Mouse (Mus musculus): ENCODE results near the gene Tbx2.

Gene Tbx2

DNA sequence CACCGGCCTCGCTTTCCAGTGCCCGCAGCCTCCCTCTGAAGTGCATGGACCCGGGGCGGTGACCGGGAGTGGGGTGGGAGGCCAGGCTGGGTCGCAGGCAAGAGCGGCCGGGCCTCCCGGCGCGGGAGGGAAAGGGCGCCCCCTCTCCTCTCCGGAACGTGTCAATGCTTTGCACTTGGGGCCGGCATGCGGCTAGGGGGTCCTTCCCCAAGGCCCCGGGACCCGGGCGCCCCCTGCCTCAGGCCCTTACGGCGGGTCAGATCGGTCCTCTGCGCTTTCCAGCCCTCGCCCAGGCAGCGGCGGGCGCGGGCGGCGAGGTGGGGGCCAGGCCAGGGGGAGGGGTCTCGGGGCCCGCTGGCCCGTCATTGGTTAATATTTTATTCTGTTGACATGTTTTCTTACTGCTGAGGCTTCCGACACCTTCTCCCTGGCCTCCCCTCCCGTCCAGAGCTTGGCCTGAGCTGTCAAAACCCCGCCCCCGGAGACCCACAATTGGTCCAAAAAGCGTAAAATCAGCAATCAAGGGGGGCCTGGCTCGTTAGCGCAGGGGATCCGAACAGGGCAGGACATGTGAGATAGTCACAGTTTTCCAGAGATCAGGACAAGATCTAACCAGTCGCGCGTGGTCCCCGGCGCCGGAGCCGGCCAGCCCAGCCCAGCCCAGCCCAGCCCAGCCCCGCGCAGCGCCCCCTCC is at the start of gene Tbx2:
Gene Tbx2, plus strand, starts transcription at position 321 of the 694 bp plus-strand sequence.
- DNase-seq (ENCODE audit: low read depth, low spot score), result no peak

DNA sequence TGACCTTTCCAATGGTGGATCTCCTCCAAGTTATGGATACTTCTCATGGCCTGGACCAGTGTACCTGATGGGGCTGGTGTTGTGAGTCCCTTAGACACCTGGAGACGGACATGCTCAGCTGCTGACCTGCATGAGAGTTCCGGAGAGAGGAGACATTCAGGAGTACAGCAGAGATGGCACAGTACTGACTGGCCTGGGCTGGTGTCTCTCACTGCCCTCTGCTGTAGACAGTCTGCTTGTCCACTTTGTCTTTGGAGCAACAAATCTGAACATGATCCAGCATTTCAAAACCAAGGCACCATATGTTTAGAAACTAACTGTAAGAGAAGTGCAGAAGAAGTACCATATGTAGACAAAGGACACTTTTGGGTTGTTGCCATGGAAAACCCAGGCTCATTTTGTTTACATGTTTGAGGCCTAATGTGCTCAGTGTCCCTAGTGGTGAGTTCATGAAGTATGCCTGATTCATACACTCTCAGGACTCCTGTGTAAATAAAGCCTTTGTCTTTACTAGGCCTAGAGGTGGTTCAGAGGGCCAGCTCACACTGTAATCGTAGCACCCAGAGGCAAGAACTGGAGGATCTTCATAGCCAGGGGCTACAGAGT is 46.1 kb upstream of the Tbx2 start:
- no peak for DNase-seq (ENCODE audit: low read depth, low spot score)

DNA sequence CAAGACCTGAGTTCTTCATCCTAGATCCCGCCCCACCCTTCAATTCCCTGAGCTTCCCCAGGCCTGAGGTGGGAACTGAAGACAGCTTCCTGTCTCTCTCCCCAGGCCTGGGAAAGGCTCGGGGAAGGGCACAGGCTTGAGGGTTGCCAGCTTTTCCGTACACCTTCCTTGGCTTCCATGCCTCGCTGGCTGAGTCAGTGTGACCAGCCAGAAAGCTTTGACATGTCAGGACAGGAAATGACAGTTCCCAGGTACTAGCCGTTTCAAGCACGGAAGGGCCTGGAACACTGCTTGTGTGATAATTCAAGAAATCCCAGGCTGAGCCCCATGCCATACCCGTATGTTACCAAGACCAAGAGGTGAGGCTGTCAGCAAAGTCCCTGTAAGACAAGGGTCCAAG is 42.6 kb upstream of the Tbx2 start:
- no peak for DNase-seq (ENCODE audit: low read depth, low spot score)

DNA sequence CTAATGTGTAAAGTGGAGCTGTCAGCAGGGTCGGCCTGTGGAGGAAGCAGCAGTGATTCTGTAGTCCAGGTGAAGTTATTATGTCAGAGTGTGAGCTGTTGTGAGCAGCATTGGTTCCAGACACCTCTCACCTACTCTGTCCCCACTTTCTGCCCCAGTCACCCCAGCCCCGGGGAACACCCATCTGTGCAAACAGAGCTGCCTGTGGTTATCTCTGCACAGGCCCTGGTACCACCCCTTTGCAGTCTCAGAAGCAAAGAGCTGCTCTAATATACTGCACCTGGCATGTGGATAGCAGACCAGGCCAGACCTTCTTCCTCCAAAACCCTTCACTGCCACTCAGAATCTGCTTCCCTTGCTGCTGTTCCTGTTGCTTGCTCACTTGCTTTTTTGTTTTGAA is 42.1 kb upstream of the Tbx2 start:
- DNase-seq (ENCODE audit: low read depth, low spot score), result no peak

DNA sequence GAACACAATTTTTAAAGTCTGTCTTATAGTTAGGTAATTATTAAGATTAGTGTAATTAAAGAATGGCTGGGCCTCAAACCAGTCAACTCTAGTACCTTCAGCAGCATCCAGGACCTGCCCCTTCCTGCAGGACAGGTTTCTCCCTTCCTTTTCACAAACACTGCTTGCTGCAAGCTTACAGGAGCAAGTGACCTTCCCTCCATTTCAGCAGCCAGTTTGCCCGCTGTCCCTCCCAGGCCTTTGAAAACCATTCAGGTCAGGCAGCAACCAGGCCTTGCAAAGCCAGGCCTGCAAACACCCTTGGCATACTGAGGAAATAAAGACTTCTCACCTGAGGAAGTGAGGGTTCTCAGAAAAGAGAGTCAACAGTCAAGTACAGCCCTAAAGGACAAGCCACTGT is 41.1 kb upstream of the Tbx2 start:
- DNase-seq (ENCODE audit: low read depth, low spot score), result no peak

DNA sequence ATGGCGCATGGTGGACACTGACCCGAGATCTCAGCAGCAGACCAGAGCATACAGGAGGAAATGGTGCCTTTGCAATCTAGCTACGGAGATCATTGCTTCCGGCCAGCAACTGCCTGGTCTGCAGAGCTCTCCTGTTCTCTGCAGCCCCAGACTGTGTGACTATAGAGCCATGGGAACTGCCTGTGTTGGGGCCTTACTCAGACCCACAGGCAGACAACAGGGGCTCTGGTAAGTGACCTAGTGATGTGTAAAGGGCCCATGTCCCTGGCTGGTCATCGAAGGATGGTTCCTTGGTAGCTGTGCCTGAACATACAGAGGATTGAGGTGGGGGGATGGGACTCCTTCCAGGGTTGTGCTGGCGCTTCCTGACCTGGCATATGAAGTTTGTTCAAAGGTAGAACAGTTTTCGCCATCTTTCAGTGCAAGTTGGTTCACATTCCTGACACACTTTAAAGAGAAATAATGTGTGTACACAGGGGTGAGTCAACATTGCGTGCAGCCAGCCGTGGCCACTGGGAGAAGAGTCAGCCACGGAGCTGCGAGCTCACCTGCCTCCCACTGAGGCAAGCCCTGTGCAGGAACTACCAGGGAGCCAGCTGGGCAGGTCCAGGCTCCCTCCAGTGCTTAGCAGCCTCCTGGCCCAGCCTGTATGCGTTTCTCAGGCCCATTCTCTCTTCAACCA is 39.7 kb upstream of the Tbx2 start:
- no peak for DNase-seq (ENCODE audit: low read depth, low spot score)

DNA sequence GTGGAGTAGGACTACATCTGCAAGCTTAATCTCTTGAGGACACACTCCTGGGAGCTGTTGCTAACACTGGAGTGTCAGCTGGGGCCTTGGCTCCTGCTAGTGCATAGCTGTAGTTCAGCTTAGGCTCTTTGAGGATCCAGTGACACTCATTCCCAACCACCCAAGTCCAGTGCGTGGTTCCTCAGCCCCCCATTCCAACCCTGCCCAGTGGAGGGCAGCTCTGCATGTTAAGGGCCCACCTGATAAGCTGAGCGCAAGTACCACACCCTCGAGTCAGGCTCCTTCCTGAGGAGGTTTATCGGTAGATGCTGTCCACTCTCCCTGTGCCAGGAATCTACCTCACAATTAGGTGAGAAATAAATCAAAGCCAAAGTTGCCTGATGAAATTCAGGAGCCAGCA is 32.9 kb upstream of the Tbx2 start:
- DNase-seq (ENCODE audit: low read depth, low spot score), result no peak

DNA sequence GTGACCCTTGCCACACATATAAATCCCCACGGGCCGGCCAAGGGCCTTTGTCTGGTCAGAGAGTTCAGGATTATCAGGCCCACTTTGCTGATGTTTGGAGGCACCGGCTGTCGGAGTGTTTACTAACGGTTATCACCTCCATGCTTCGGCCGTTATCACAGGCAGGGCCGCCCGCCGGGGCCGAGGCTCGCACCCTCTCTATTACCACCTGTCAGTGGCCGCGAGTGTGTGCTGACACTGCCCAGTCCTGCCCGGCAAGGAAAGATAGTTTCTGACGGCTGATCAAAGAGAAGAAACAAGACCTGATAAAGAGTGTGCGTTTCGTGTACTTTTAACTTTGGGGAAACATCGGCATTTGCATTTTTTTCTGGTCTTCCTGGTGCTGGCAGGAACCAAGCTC is 32.5 kb upstream of the Tbx2 start:
- DNase-seq (ENCODE audit: low read depth, low spot score), result no peak

DNA sequence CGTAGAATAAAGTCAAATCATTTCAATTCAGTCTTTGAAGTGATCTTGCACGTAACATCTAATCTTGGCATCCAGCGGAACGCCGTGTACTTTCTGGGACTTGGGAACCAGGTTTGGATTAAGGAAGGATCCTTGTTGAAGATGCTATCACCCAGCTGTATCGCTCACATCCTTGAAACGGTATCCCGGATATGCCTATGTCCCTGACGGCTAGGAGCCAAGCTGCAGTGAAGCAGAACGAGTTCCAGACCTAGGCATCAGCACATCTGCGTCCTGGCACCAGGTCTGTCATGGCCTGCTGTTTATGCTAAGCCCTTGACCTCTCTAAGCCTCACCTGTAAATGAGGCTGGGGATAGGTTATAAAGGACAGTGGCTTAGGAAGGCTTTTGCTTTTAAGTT is 32.0 kb upstream of the Tbx2 start:
- DNase-seq (ENCODE audit: low read depth, low spot score), result no peak

DNA sequence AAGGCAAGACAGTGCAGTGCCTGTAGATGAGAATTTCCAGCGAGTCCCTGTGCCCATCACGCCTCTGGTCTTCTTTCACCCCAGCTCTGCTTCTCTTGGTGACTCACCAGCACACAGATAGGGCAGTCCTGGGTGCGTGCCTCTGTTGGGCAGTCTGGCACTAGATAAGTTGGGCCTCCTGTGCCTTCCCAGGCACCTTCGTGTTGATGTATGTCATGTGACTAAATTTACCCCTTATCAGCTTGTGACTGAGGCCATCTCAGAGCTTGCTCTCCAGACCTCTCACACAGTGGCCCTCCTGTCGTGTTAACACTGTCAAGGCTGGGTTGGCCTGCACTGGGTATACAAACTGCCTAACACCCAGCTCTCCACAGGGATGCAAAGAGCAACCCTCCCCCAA is 28.3 kb upstream of the Tbx2 start:
- no peak for DNase-seq (ENCODE audit: low read depth, low spot score)

DNA sequence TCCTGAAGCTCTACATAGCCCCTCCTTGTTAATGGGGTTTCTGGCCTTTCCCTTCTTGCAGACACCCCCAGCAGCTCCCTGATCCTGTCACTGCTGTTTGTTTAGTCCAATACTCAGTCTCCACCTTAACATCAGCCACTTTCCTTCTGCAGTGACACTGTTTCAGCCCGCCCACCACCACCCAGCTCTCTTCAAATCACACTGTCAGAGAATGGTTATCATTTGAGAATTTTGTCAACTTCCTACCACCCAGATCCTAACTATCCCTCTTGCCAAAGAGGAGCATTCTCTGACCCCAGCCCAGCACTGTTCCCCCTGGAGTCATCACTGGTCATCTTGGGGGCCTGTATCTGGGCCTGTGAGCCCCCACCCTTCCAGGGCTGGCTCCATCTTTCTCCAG is 26.6 kb upstream of the Tbx2 start:
- DNase-seq (ENCODE audit: low read depth, low spot score), result no peak

DNA sequence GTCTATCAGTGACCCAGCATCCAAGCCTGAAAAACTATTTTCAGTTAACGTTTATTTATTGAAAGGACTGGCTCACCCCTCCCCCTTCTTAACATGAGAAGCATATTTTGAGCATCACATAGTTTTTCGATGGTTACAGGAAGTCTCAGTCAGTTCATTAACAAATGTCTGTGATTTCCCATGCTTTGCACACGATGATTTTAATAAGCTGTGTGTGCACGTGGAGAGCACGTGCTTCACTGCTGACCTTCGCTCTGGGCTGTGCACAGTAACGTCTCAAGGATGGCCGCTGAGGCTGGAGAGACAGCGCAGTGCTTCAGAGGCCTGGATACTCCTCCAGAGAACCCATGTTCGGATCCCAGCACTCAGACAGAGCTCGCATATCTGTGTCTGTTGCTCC is 25.0 kb upstream of the Tbx2 start:
- no peak for DNase-seq (ENCODE audit: low read depth, low spot score)

DNA sequence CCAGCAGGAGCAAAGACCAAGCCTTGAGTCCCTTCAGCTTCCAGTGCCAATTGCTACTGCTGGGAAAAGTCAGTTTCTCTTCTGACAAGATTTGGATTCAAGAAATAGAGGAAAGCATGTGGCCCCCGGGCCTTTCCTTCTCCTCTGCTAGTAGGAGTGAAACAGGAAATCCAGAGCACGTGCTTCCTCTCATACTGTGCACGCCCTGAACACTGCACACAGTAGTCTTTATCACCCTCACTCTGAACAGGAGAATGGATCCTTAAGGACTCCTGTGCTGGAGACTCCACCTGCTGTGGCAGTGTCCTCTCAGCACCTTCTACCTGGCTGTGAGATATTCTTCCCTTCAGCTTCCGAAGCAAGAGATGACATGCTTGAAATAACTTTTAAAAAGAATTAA is 21.1 kb upstream of the Tbx2 start:
- DNase-seq (ENCODE audit: low read depth, low spot score), result no peak

DNA sequence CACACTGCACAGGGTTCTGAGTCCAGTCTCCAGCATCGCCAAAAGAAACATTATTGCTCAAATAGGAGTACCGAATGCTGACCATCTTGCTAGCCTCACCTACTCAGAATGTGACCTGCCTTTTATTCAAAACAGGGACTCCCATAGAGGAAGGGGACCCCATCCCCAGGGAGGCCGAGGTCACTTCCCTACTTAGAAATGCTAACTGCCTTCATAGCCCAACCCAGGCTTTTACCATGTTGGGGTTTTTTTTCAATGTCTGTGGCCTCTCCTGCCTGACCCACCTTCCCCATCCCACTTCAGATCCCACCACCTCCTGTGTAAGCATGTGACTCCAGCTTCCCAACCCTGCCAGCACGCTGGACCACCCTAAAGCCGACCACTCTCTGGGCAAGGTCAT is 20.7 kb upstream of the Tbx2 start:
- DNase-seq (ENCODE audit: low read depth, low spot score), result no peak

DNA sequence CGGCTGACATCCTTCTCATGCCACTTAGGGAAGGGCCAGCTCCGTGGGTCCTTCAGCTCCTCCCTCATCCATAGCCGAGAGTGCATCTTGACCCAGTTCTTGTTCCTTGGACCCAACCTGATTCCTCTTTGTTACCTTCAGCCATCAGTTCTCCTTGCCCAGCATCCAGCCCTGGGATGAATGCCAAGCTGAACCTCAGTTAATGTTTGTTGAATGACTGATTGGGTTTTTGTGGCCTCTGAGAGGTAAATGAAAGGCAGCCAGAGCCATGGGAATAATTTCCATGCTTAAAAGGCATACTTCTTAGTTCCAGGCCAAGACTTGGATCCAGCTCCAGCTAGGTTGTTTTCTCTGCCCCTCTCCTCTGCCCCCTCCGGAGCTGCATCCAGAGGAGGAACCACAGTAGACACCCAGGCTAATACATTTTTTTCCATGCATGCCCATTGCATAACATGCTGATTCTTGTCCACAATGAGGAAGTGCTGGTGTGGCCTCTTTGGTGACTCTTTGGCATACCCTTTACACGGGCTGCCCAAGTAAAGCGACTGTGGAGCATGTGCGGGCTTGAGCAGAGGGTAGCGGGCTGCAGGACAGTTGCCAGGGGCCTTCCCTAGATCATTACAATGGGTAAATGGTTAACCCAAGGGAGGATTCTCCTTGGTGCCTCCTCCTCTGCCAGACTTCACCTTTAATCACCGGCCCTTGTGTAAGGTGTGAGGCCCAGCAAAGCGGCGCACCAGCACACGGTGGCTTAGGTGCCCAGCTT is 20.0 kb upstream of the Tbx2 start:
- no peak for DNase-seq (ENCODE audit: low read depth, low spot score)

DNA sequence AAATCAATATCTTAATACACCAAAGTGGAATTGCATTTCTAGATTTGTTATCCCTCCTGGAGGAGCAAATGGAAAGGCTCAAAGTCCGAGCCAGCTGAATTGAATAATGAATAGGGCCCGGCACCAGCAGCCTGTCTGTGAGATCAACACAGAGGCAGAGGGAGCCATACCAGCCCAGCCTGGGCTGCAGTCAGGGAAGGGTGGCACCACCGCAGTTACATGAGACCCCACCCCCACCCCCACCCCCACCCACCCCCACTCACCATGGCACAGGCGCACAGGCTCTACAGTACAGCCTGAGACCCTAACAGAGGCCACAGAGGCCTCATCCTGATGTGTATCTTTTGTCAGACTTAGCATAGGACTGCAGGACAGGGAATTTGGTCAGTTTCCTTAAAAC is 17.7 kb upstream of the Tbx2 start:
- DNase-seq (ENCODE audit: low read depth, low spot score), result no peak

DNA sequence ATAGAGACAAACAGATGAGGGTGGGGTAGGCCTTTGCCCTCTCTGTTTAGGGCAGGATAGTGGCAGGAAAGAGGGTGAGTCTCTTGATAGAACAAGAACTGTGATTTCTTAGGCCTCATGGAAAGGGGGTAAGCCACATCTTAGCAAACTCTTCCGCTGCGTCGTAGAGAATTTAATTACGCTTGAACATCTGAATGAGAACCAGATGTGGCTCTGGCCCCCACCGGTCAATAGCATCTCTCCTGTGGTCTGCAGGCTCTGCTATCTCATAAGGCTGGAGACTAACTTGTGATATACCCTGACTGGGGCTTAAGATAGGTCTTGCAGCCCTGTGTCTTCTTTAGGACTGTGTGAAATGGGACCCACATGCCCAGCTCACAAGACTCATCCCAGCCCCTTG is 15.9 kb upstream of the Tbx2 start:
- no peak for DNase-seq (ENCODE audit: low read depth, low spot score)

DNA sequence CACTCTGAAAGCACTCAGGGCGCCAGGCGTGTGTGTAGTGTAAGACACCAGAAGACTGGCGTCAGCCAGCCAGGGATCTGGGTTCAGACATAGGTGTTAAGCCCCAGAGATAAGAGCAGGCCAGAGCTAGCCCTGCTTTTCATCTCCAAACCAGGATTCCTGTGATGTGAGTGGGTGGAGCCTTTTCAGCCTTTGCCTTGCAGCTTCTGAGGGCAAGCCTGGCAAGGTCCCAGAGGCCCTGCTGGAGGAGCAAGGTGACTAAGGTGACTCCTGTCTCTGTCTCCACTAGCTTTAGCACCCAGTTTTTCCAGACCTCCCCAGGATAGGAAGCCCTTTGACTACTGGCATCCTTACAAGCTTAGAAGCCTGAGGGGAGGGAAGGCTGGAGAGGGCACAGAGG is 13.9 kb upstream of the Tbx2 start:
- DNase-seq (ENCODE audit: low read depth, low spot score), result no peak

DNA sequence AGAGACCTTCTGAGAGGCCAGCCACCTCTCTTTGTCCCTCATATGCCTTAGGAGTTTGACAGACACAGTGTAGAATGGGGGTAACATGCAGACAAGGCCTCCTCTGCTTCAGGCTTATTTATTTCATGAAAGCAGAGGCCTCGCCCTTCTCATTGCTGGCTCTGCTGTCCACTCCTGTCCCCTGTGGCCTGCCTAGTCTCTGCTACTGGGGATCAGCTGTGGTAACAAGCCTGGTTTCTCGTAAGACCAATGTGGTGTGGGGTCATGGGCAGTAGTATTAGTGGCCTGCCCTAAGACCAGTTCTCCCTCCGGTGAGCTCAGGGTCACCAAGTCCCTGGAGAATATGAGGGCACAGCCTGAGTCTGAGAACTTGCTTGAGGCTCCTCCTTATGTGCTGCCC is 11.4 kb upstream of the Tbx2 start:
- no peak for DNase-seq (ENCODE audit: low read depth, low spot score)

DNA sequence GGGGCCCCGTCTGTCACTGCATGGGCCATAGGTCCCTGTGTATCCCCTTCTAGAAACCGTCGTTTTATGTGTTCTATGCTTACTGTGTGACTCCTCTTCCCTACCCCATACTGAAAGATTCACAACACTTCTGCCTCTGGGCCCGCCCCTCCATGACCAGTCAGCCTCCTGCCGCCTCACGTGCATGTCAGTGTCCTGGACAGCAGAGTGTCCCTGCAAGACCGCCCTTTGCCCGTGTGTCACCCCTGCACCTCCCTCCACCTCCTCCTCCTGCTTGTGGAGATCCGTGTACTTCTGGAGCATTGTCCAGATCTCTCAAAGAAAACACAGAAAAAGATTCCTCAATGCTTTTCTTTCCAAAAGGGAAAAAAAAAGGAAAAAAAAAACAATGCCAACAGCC is 10.7 kb upstream of the Tbx2 start:
- no peak for DNase-seq (ENCODE audit: low read depth, low spot score)

DNA sequence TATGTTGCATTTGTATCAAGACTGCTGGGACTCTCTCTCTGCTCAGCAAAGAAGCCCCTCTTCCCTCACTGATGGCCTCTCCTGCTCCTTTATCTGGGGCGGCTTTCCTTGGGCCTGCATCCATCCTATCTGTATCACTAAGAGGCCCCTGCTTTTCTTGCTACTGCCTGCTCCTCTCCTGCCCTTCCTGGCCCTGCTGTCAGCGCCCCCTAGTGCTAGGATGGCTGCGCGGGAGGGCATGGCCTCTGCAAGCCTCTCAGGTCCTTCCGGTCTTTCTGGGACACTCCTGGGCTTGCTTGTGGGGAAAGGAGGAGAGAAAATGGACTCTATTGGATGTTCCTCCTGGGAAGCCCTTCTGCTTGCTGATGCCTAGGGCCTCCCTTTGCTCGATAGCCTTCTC is 9.2 kb upstream of the Tbx2 start:
- DNase-seq (ENCODE audit: low read depth, low spot score), result no peak

DNA sequence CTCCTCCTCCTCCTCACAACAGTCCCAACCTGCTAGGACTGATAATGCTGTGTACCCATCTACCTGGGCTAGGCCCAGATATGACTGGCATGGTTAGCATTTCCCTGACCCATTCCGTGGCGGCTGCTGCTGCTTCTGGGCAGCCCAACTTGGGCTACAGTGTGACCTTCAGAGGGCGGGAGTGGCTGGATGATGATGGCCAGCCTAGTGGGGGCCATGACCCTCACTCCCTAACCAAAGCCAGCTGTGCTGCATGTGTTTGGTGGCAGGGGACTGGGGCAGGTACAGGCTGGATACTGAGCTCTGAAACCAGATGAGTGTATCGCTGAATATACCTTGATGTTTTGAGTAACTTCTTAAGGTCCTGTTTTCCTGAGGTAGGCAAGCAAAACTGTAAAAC is 8.6 kb upstream of the Tbx2 start:
- no peak for DNase-seq (ENCODE audit: low read depth, low spot score)

DNA sequence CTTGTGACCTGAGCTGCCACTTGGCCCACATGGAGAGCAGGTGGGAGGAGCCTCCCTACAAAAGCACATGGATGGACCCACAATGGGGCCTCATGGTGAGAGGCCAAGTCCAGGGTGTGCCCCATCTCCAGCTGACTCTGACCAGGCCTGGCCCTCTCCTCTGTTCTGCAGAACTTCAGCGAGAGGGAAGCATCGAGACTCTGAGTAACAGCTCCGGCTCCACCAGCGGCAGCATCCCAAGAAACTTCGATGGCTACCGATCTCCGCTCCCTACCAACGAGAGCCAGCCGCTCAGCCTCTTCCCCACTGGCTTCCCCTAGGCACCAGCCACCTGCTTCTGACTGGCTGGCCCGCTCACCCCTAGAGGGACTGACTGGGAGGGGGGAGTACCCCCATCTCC is 7.3 kb upstream of the Tbx2 start:
- DNase-seq (ENCODE audit: low read depth, low spot score), result no peak

All from WW6 (cell line).